Comparison of ENCODE assay signal across 10 mouse cellular contexts in genomic region chr6:119565451-119566379, GRCm38 (mm10). TPM values are rescaled to one million over a fixed set of nuclear protein-coding genes. Genes with fewer than 3 reads are reported as not detected.
DNase-seq lines count a peak whose midpoint lies in the region; ATAC-seq lines count a peak whose summit lies in the region.
"Had no signal": no experiment of that assay in that cellular context is flagged by ENCODE, and none has a peak within 500 bp of the region (broad histone marks: within the 10 kb centered on the region; RNA-seq: fewer than 3 reads in every experiment).

No protein-coding gene starts in this region.

- WGBS in lung, embryonic 16.5 days, result 63% methylated on average over 23 of the region's 23 CpGs
- 36% methylated on average over 23 of the region's 23 CpGs for WGBS in kidney, embryonic 15.5 days
- WGBS in stomach, embryonic 14.5 days, result 48% methylated on average over 23 of the region's 23 CpGs

- no peaks in the 10 kb centered on the region for H3K36me3 ChIP-seq in lung, embryonic 16.5 days (ENCODE audit: control insufficient read depth, insufficient read depth, low read length)
- H3K36me3 ChIP-seq in kidney, embryonic 15.5 days, result no peaks in the 10 kb centered on the region
- no peaks in the 10 kb centered on the region for H3K36me3 ChIP-seq in stomach, embryonic 14.5 days (ENCODE audit: control insufficient read depth, insufficient read depth, low read length)

- H3K9ac ChIP-seq in lung, embryonic 16.5 days (ENCODE audit: low read length), result no peak overlapping the region
- H3K9ac ChIP-seq in kidney, embryonic 15.5 days, result no peak overlapping the region
- H3K9ac ChIP-seq in stomach, embryonic 14.5 days (replicated peaks; ENCODE audit: low read depth, low read length), result no peak overlapping the region
- H3K9ac ChIP-seq: forebrain, embryonic 15.5 days had no signal

- no peak overlapping the region for H3K4me2 ChIP-seq in lung, embryonic 16.5 days (ENCODE audit: low read depth, low read length)
- H3K4me2 ChIP-seq in kidney, embryonic 15.5 days, result peak overlapping the region; percentile 0; the same call in 1 of the 2 replicates
- H3K4me2 ChIP-seq in stomach, embryonic 14.5 days (replicated peaks; ENCODE audit: low read depth, low read length), result no peak overlapping the region
- H3K4me2 ChIP-seq: forebrain, embryonic 15.5 days had no signal

- DNase-seq in adrenal gland, postnatal 10 days, result peak; percentile 16
- no peak for DNase-seq in adrenal gland, postnatal 4 days (ENCODE audit: low spot score in 2 of 2)
- no peak for DNase-seq in lung, postnatal 36 days
- no peak for DNase-seq in layer of hippocampus, postnatal 25 days (ENCODE audit: extremely low spot score in 1 of 2, low spot score in 1 of 2)
- no peak for DNase-seq in thymus, postnatal 25 days

- H3K27ac ChIP-seq in lung, embryonic 16.5 days (ENCODE audit: low read length), result no peak overlapping the region
- peak overlapping the region; percentile 57 for H3K27ac ChIP-seq in kidney, embryonic 15.5 days
- H3K27ac ChIP-seq in stomach, embryonic 14.5 days (ENCODE audit: low read length), result peak overlapping the region; percentile 58; the same call in 1 of the 2 replicates
- H3K27ac ChIP-seq: forebrain, embryonic 15.5 days; macrophage had no signal

- H3K4me1 ChIP-seq in lung, embryonic 16.5 days (replicated peaks; ENCODE audit: control insufficient read depth, insufficient read depth, low read length), result no peaks in the 10 kb centered on the region
- H3K4me1 ChIP-seq in kidney, embryonic 15.5 days, result peaks cover 46% of the 10 kb centered on the region
- H3K4me1 ChIP-seq in stomach, embryonic 14.5 days (ENCODE audit: control insufficient read depth, insufficient read depth, low read length), result peaks cover 26% of the 10 kb centered on the region; the same call in 1 of the 2 replicates
- H3K4me1 ChIP-seq: forebrain, embryonic 15.5 days had no signal

- H3K27me3 ChIP-seq in lung, embryonic 16.5 days (ENCODE audit: control insufficient read depth, insufficient read depth, low read depth, low read length), result no peaks in the 10 kb centered on the region
- H3K27me3 ChIP-seq in kidney, embryonic 15.5 days, result no peaks in the 10 kb centered on the region
- no peaks in the 10 kb centered on the region for H3K27me3 ChIP-seq in stomach, embryonic 14.5 days (ENCODE audit: control insufficient read depth, insufficient read depth, low read length)
- H3K27me3 ChIP-seq: forebrain, embryonic 15.5 days had no signal

- no peak overlapping the region for H3K4me3 ChIP-seq in lung, embryonic 16.5 days (ENCODE audit: low read length)
- no peak overlapping the region for H3K4me3 ChIP-seq in kidney, embryonic 15.5 days (replicated peaks)
- no peak overlapping the region for H3K4me3 ChIP-seq in stomach, embryonic 14.5 days (ENCODE audit: low read depth, low read length)
- H3K4me3 ChIP-seq: forebrain, embryonic 15.5 days had no signal

- no peaks in the 10 kb centered on the region for H3K9me3 ChIP-seq in lung, embryonic 16.5 days (ENCODE audit: control insufficient read depth, low read length)
- H3K9me3 ChIP-seq in kidney, embryonic 15.5 days (replicated peaks), result no peaks in the 10 kb centered on the region
- no peaks in the 10 kb centered on the region for H3K9me3 ChIP-seq in stomach, embryonic 14.5 days (ENCODE audit: control insufficient read depth, low read depth, low read length)
- H3K9me3 ChIP-seq: forebrain, embryonic 15.5 days had no signal

- 0 out of 2 replicates have a peak, but pooled peaks have one; percentile 12 for ATAC-seq in lung, embryonic 16.5 days (ENCODE audit: low read depth)
- ATAC-seq in kidney, embryonic 15.5 days (replicated peaks; ENCODE audit: low FRiP score), result peak; percentile 68
- peak; percentile 43; the same call in 1 of the 2 replicates for ATAC-seq in stomach, embryonic 14.5 days (ENCODE audit: insufficient number of reproducible peaks, insufficient read depth, low FRiP score, low read depth)
- ATAC-seq: forebrain, embryonic 15.5 days had no signal

RNA-seq across cellular contexts. Expression of gene Wnt5b, which starts 21.6 kb away (rescaled TPM):
- total RNA-seq in adrenal gland, postnatal 10 days (2021), result 1 to 10 TPM; 3.1 to 3.7 TPM
- total RNA-seq in adrenal gland, postnatal 4 days (2021), result 1 to 10 TPM; 4.5 to 6.2 TPM
- polyA plus RNA-seq in lung, embryonic 16.5 days (2015; fragmentation: Nextera tagmentation; extraction: Ambion mirVana), result 5.3 and 5.5 TPM in 2 replicates
- polyA plus RNA-seq in kidney, embryonic 15.5 days (2015; fragmentation: Nextera tagmentation; extraction: Ambion mirVana), result 9.1 and 11.5 TPM in 2 replicates
- polyA plus RNA-seq in stomach, embryonic 14.5 days (2014; fragmentation: Nextera tagmentation; extraction: Ambion mirVana), result 11.6 and 13.5 TPM in 2 replicates
- 1 to 10 TPM; 1.9 to 2.0 TPM for total RNA-seq in layer of hippocampus, postnatal 25 days (2021)
- polyA plus RNA-seq: macrophage had no signal

Comparison
In these comparisons a context has a peak if more than half of its experiments do, and no peak if none do; other contexts are left out.
1. ATAC-seq: peak in every context shown above with its lines; median percentile 68 in kidney, embryonic 15.5 days; 43 in stomach, embryonic 14.5 days; 12 in lung, embryonic 16.5 days.